7 mouse cellular contexts compared by ENCODE assay signal in genomic region chr2:25500576-25501405, GRCm38 (mm10). TPM values are rescaled to one million over a fixed set of nuclear protein-coding genes. Genes with fewer than 3 reads are reported as not detected.
A peak's percentile ranks its signal among the peaks of the same experiment; 100 is the strongest.
DNase-seq lines count a peak whose midpoint lies in the region; ATAC-seq lines count a peak whose summit lies in the region.

TSS of gene Fbxw5 (plus strand) at chr2:25500750.

- H3K4me2 ChIP-seq in embryonic facial prominence, embryonic 11.5 days (ENCODE audit: low read depth, low read length) = peak within 1 kb of the TSS; percentile 69
- H3K4me2 ChIP-seq in limb, embryonic 11.5 days (ENCODE audit: low read depth, severe bottlenecking) = peak within 1 kb of the TSS; percentile 93
- H3K4me2 ChIP-seq in midbrain, embryonic 14.5 days (ENCODE audit: low read length) = peak within 1 kb of the TSS; percentile 93

- peak; percentile 93 for DNase-seq in adrenal gland, postnatal 14 days
- DNase-seq in embryonic facial prominence, embryonic 11.5 days (ENCODE audit: low spot score) = peak; percentile 97
- DNase-seq in heart, adult 11 months = peak; percentile 99
- DNase-seq in kidney, adult 18-20 months = peak; percentile 85
- DNase-seq in limb, embryonic 11.5 days (ENCODE audit: low spot score) = peak; percentile 91
- DNase-seq in midbrain, embryonic 14.5 days = peak; percentile 98
- peak; percentile 70 for DNase-seq in spleen, adult 18-20 months

- H3K9ac ChIP-seq in embryonic facial prominence, embryonic 11.5 days (replicated peaks; ENCODE audit: low read length) = peak within 1 kb of the TSS; percentile 94
- H3K9ac ChIP-seq in limb, embryonic 11.5 days (ENCODE audit: low read length) = peak within 1 kb of the TSS; percentile 76
- peak within 1 kb of the TSS; percentile 97 for H3K9ac ChIP-seq in midbrain, embryonic 14.5 days (replicated peaks; ENCODE audit: low read length)

- ATAC-seq in embryonic facial prominence, embryonic 11.5 days (replicated peaks; ENCODE audit: insufficient number of reproducible peaks, low FRiP score, low TSS enrichment, low read depth) = peak; percentile 78
- ATAC-seq in limb, embryonic 11.5 days (ENCODE audit: insufficient number of reproducible peaks, low FRiP score, low TSS enrichment, low read depth) = peak; percentile 81
- peak; percentile 89 for ATAC-seq in midbrain, embryonic 14.5 days (ENCODE audit: low FRiP score, low TSS enrichment)

- H3K36me3 ChIP-seq in embryonic facial prominence, embryonic 11.5 days (replicated peaks; ENCODE audit: control insufficient read depth, insufficient read depth, low read depth, low read length) = no peaks in the 10 kb centered on the region; the same call in 1 of the 2 replicates
- peaks cover 9% of the 10 kb centered on the region; the same call in 1 of the 2 replicates for H3K36me3 ChIP-seq in limb, embryonic 11.5 days (ENCODE audit: control insufficient read depth, insufficient read depth, low read length)
- H3K36me3 ChIP-seq in midbrain, embryonic 14.5 days (ENCODE audit: control insufficient read depth, insufficient read depth, low read length) = peaks cover 29% of the 10 kb centered on the region

- 2% methylated on average over 36 of the region's 44 CpGs for WGBS in embryonic facial prominence, embryonic 11.5 days
- WGBS in limb, embryonic 11.5 days = 1% methylated on average over 38 of the region's 44 CpGs
- 1% methylated on average over 44 of the region's 44 CpGs for WGBS in midbrain, embryonic 14.5 days

- H3K27me3 ChIP-seq in embryonic facial prominence, embryonic 11.5 days (ENCODE audit: control insufficient read depth, insufficient read depth, low read length) = no peaks in the 10 kb centered on the region
- no peaks in the 10 kb centered on the region for H3K27me3 ChIP-seq in limb, embryonic 11.5 days (ENCODE audit: control insufficient read depth, insufficient read depth, low read length)
- no peaks in the 10 kb centered on the region for H3K27me3 ChIP-seq in midbrain, embryonic 14.5 days (ENCODE audit: control insufficient read depth, insufficient read depth, low read length)

- H3K27ac ChIP-seq in embryonic facial prominence, embryonic 11.5 days (replicated peaks; ENCODE audit: low read depth, low read length) = peak within 1 kb of the TSS; percentile 35; the same call in 1 of the 2 replicates
- H3K27ac ChIP-seq in limb, embryonic 11.5 days (replicated peaks; ENCODE audit: low read depth, low read length) = no peak within 1 kb of the TSS
- peak within 1 kb of the TSS; percentile 80 for H3K27ac ChIP-seq in midbrain, embryonic 14.5 days (replicated peaks; ENCODE audit: low read depth, low read length)

- no peaks in the 10 kb centered on the region for H3K9me3 ChIP-seq in embryonic facial prominence, embryonic 11.5 days (replicated peaks; ENCODE audit: control insufficient read depth, low read length)
- no peaks in the 10 kb centered on the region for H3K9me3 ChIP-seq in limb, embryonic 11.5 days (ENCODE audit: control insufficient read depth, low read length)
- H3K9me3 ChIP-seq in midbrain, embryonic 14.5 days (ENCODE audit: control insufficient read depth, low read length) = no peaks in the 10 kb centered on the region

- H3K4me1 ChIP-seq in embryonic facial prominence, embryonic 11.5 days (ENCODE audit: control insufficient read depth, insufficient read depth, low read length) = peaks cover 5% of the 10 kb centered on the region
- peaks cover 7% of the 10 kb centered on the region for H3K4me1 ChIP-seq in limb, embryonic 11.5 days (ENCODE audit: control insufficient read depth, insufficient read depth, low read length)
- H3K4me1 ChIP-seq in midbrain, embryonic 14.5 days (ENCODE audit: control insufficient read depth, insufficient read depth, low read length) = peaks cover 14% of the 10 kb centered on the region

- H3K4me3 ChIP-seq in embryonic facial prominence, embryonic 11.5 days (ENCODE audit: low read depth, low read length) = peak within 1 kb of the TSS; percentile 89
- peak within 1 kb of the TSS; percentile 62 for H3K4me3 ChIP-seq in limb, embryonic 11.5 days (ENCODE audit: low read depth, low read length)
- H3K4me3 ChIP-seq in midbrain, embryonic 14.5 days (replicated peaks; ENCODE audit: low read depth, low read length) = peak within 1 kb of the TSS; percentile 87

RNA-seq across cellular contexts. Expression of gene Fbxw5, which starts in this region (rescaled TPM):
- total RNA-seq in adrenal gland, postnatal 14 days (2021) = 79.3 and 81.4 TPM in 2 replicates
- 51.1 and 56.4 TPM in 2 replicates for polyA plus RNA-seq in embryonic facial prominence, embryonic 11.5 days (2014; fragmentation: Nextera tagmentation; extraction: Ambion mirVana)
- 68.0 and 72.3 TPM in 2 replicates for polyA plus RNA-seq in limb, embryonic 11.5 days (2014; fragmentation: Nextera tagmentation; extraction: Ambion mirVana)
- 110 and 117 TPM in 2 replicates for polyA plus RNA-seq in midbrain, embryonic 14.5 days (2014; fragmentation: Nextera tagmentation; extraction: Ambion mirVana)
